Mouse (Mus musculus) kidney, adult 2 months (tissue): ENCODE measurements around the gene Trim31. TPM values are rescaled to one million over a fixed set of nuclear protein-coding genes. Genes with fewer than 3 reads are reported as not detected.

Source experiments
- DNase-seq: peaks from one replicate; pipeline ENCODE4 v3.0.0; 2021
- H3K27ac ChIP-seq: fragments of 200-500 bp; 2 replicates; pipeline ENCODE4 v1.5.1; 2012; ENCODE audit warnings: low read depth, low read length, control low read depth, inconsistent platforms; ENCODE audit not compliant: insufficient read depth
- H3K27me3 ChIP-seq: fragments of 200-500 bp; replicated peaks from 2 replicates; pipeline ENCODE4 v1.6.1; 2012; ENCODE audit warnings: mild to moderate bottlenecking, moderate library complexity, low read length, inconsistent platforms; ENCODE audit not compliant: control insufficient read depth, insufficient read depth
- H3K36me3 ChIP-seq: fragments of 200-500 bp; 2 replicates; pipeline ENCODE4 v1.6.1; 2012; ENCODE audit warnings: mild to moderate bottlenecking, moderate library complexity, low read length, inconsistent platforms; ENCODE audit not compliant: control insufficient read depth, insufficient read depth
- H3K4me1 ChIP-seq: fragments of 200-500 bp; 2 replicates; pipeline ENCODE4 v1.6.1; 2011; ENCODE audit warnings: low read length; ENCODE audit not compliant: control insufficient read depth, insufficient read depth
- H3K4me3 ChIP-seq: fragments of 200-500 bp; 2 replicates; pipeline ENCODE4 v1.5.1; 2011; ENCODE audit warnings: mild to moderate bottlenecking, low read depth, low read length, control low read depth; ENCODE audit not compliant: insufficient read depth
- CTCF ChIP-seq: fragments of 200-500 bp; conservative IDR thresholded peaks from 2 replicates; pipeline ENCODE4 v1.5.1; 2011; ENCODE audit warnings: low read depth, mild to moderate bottlenecking, control low read depth, low read length, moderate library complexity, mixed read lengths; ENCODE audit not compliant: insufficient read depth, insufficient read length
- POLR2A ChIP-seq: fragments of 200-500 bp; IDR thresholded peaks from one replicate; pipeline ENCODE4 v1.6.1; 2011; ENCODE audit warnings: low read depth, low read length, control low read depth
- WGBS: fragments of 180-500 bp; shearing (Covaris S2); methylation state at CpG from one replicate; pipeline ENCODE4 v1.1.7; 2018; 5-methylcytosine and 5-hydroxymethylcytosine counted together
- polyA plus RNA-seq: library from polyadenylated mRNA; depleted of rRNA; stranded (reverse); fragments of >200 nt; gene quantifications from 2 replicates; pipeline ENCODE4 v1.2.3, GENCODE M21; 2012

The Trim31 gene
- polyA plus RNA-seq, 1 experiment: not detected

DNA sequence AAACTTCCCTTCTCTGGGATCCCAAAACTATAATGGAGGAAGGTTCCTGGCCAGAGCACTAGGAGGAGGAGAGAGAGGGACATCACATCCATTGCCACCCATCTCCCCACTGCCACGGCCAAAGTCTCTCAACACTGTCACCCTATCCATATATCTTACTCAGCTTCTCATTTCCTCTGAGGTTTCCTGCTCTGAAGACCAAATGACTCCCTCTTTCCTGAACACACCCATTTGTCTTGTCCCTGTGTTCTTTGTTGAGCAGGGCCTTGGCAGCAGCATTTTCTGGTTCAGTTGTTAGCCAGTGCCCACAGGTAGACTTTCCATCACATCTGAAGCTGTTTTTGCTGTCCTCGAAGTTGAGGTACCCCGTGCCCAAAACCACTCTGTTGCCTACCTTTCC lies 39.7 kb upstream of the Trim31 start:
- TF ChIP-seq POLR2A: no peak
- TF ChIP-seq CTCF: no peak
- no peak overlapping the region for H3K4me3 ChIP-seq
- WGBS: 90% methylated on average over 3 of the region's 3 CpGs

GRCm38 (mm10) chr17:36861680-36862079 lies 36.2 kb upstream of the Trim31 start:
- 0 out of 2 replicates have a peak, but pooled peaks cover 4% of the 10 kb centered on the region for H3K4me1 ChIP-seq
- no peak overlapping the region for H3K4me3 ChIP-seq
- WGBS: 38% methylated on average over 2 of the region's 2 CpGs
- no peaks in the 10 kb centered on the region for H3K27me3 ChIP-seq
- DNase-seq: no peak
- no peak overlapping the region for H3K27ac ChIP-seq
- no peak for TF ChIP-seq CTCF
- TF ChIP-seq POLR2A: no peak
- peaks cover 2% of the 10 kb centered on the region for H3K36me3 ChIP-seq

More for the DNA sequence above, 39.7 kb upstream of the Trim31 start:
- Histone ChIP-seq H3K4me1 (0 out of 2 replicates have a peak, but pooled peaks cover 4% of the 10 kb centered on the region), H3K36me3 (peaks cover 4% of the 10 kb centered on the region), H3K27me3 (no peaks in the 10 kb centered on the region), H3K27ac (no peak overlapping the region)
- DNase-seq: no peak

- Histone ChIP-seq H3K27ac (no peak within 1 kb of the TSS), H3K36me3 (no peaks in the 10 kb centered on the region), H3K4me3 (no peak within 1 kb of the TSS), H3K4me1 (no peaks in the 10 kb centered on the region), H3K27me3 (no peaks in the 10 kb centered on the region)
- DNase-seq: peak; percentile 64
- no peak for TF ChIP-seq POLR2A
- no peak for TF ChIP-seq CTCF
- 15% methylated on average over 29 of the region's 29 CpGs for WGBS
Measured at GRCm38 (mm10) chr17:36866719-36867527, 31.0 kb upstream of the Trim31 start, which contains the start of gene Trim15. Gene Trim15 (minus strand): TSS chr17:36867210.

- Histone ChIP-seq H3K27me3 (no peaks in the 10 kb centered on the region), H3K27ac (no peak overlapping the region), H3K36me3 (no peaks in the 10 kb centered on the region), H3K4me3 (no peak overlapping the region), H3K4me1 (no peaks in the 10 kb centered on the region)
- DNase-seq: no peak
- WGBS: 86% methylated on average over 2 of the region's 2 CpGs
- TF ChIP-seq POLR2A: no peak
Measured at GRCm38 (mm10) chr17:36868836-36869235, 29.1 kb upstream of the Trim31 start.

- no peak within 1 kb of the TSS for H3K4me3 ChIP-seq
Measured at GRCm38 (mm10) chr17:36869284-36869954, 28.5 kb upstream of the Trim31 start, which contains the start of gene Trim10. Gene Trim10 (plus strand): TSS chr17:36869574.

DNA sequence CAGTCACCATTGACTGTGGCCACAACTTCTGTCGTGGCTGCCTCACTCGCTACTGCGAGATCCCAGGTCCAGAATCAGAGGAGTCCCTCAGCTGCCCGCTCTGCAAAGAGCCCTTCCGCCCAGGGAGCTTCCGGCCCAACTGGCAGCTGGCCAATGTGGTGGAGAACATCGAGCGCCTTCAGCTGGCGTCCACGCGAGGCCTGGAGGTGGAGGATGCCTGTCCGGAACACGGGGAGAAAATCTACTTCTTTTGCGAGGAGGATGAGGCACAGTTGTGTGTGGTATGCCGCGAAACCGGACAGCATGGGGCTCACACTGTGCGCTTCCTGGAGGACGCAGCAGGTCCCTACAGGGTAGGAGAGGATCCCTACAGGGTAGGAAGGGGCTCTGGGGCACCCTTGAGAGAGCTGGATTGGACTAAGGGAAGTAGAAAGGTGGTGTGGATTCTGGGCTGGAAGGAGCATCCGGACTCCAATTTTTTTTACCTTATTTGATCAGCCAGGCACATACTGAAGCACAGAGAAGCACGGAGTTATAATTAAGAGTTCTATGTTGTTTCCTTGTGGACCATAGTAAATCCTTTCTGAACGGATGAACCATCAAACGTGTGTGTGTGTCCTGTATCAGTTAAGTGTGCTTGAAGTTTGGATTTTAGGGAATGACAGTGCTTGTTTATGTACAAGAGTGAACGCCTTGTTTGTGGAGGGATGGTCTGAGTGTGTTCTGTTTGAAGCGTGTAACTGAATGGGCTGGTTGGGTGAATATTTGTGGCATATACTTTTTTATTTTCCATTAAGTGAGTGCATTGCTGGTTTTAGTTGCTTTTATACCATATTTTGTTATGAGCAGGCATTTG lies 27.7 kb upstream of the Trim31 start:
- no peaks in the 10 kb centered on the region for H3K27me3 ChIP-seq
- H3K4me3 ChIP-seq: no peak overlapping the region
- H3K4me1 ChIP-seq: no peaks in the 10 kb centered on the region
- DNase-seq: peak; percentile 24
- H3K36me3 ChIP-seq: no peaks in the 10 kb centered on the region
- 70% methylated on average over 25 of the region's 25 CpGs for WGBS
- TF ChIP-seq POLR2A (no peak), CTCF (no peak)
- no peak overlapping the region for H3K27ac ChIP-seq

More at GRCm38 (mm10) chr17:36869284-36869954, 28.5 kb upstream of the Trim31 start, which contains the start of gene Trim10:
- H3K36me3 ChIP-seq: no peaks in the 10 kb centered on the region
- 80% methylated on average over 4 of the region's 4 CpGs for WGBS
- H3K4me1 ChIP-seq: no peaks in the 10 kb centered on the region
- no peaks in the 10 kb centered on the region for H3K27me3 ChIP-seq
- H3K27ac ChIP-seq: no peak within 1 kb of the TSS
- DNase-seq: no peak
- no peak for TF ChIP-seq CTCF

GRCm38 (mm10) chr17:36874636-36875035 lies 23.3 kb upstream of the Trim31 start:
- Histone ChIP-seq H3K36me3 (no peaks in the 10 kb centered on the region), H3K4me1 (no peaks in the 10 kb centered on the region), H3K27me3 (no peaks in the 10 kb centered on the region), H3K27ac (no peak overlapping the region), H3K4me3 (no peak overlapping the region)
- 42% methylated on average over 4 of the region's 4 CpGs for WGBS
- TF ChIP-seq POLR2A (no peak), CTCF (no peak)
- DNase-seq: no peak
